Mouse (Mus musculus) liver, embryonic 13.5 days (tissue): ENCODE data around the gene Ttc39b. TPM values are rescaled to one million over a fixed set of nuclear protein-coding genes. Genes with fewer than 3 reads are reported as not detected.

Experiments
- ATAC-seq: fragments of 200-750 bp; cut with Nextera tagmentation; 2 replicates; pipeline ENCODE4 v1.8.0; 2017; ENCODE audit warnings: low read depth, mild to moderate bottlenecking, moderate number of reproducible peaks, moderate library complexity
- DNase-seq: peaks from one replicate; pipeline ENCODE4 v3.0.0; 2022
- H3K27ac ChIP-seq: fragments of 300-500 bp; sonication (generic); 2 replicates; pipeline ENCODE4 v1.5.1; 2015; ENCODE audit warnings: moderate library complexity, mild to moderate bottlenecking, inconsistent platforms
- H3K27me3 ChIP-seq: fragments of 300-500 bp; sonication (generic); 2 replicates; pipeline ENCODE4 v1.6.1; 2015; ENCODE audit warnings: mild to moderate bottlenecking, inconsistent platforms
- H3K36me3 ChIP-seq: fragments of 300-500 bp; sonication (generic); 2 replicates; pipeline ENCODE4 v1.6.1; 2015; ENCODE audit warnings: mild to moderate bottlenecking, inconsistent platforms
- H3K4me1 ChIP-seq: fragments of 300-500 bp; sonication (generic); replicated peaks from 2 replicates; pipeline ENCODE4 v1.6.1; 2015; ENCODE audit warnings: inconsistent platforms
- H3K4me2 ChIP-seq: fragments of 300-500 bp; sonication (generic); 2 replicates; pipeline ENCODE4 v1.6.1; 2015; ENCODE audit warnings: inconsistent platforms, mild to moderate bottlenecking, moderate library complexity
- H3K4me3 ChIP-seq: fragments of 300-500 bp; sonication (generic); replicated peaks from 2 replicates; pipeline ENCODE4 v1.5.1; 2015; ENCODE audit warnings: mild to moderate bottlenecking, inconsistent platforms
- H3K9ac ChIP-seq: fragments of 300-500 bp; sonication (generic); 2 replicates; pipeline ENCODE4 v1.6.1; 2015; ENCODE audit warnings: mild to moderate bottlenecking, inconsistent platforms
- H3K9me3 ChIP-seq: fragments of 300-500 bp; sonication (generic); replicated peaks from 2 replicates; pipeline ENCODE4 v1.6.1; 2016; ENCODE audit warnings: inconsistent platforms
- whole genome bisulfite sequencing: fragments of 180-500 bp; shearing (Covaris S2); methylation state at CpG from one replicate; pipeline ENCODE4 v1.1.7; 2015; ENCODE audit not compliant: insufficient replicate concordance; 5-methylcytosine and 5-hydroxymethylcytosine counted together
- polyA plus RNA-seq: library from polyadenylated mRNA; unstranded; fragments of >200 nt; fragmentation: Nextera tagmentation; extraction: Ambion mirVana; gene quantifications from 2 replicates; pipeline ENCODE4 v1.2.1, GENCODE M21; 2015

Gene Ttc39b
- polyA plus RNA-seq, 1 experiment from 2014 or later: 2.8 TPM

GRCm38 (mm10) chr4:83316718-83317117 is 7.3 kb downstream of the Ttc39b start:
- DNase-seq: no peak
- WGBS: 55% methylated on average over 3 of the region's 3 CpGs
- Histone ChIP-seq H3K27me3 (peaks cover 4% of the 10 kb centered on the region), H3K27ac (no peak overlapping the region), H3K9ac (no peak overlapping the region), H3K4me2 (no peak overlapping the region), H3K4me3 (no peak overlapping the region), H3K4me1 (peaks cover 22% of the 10 kb centered on the region), H3K36me3 (no peaks in the 10 kb centered on the region), H3K9me3 (no peaks in the 10 kb centered on the region)
- no peak for ATAC-seq

- Histone ChIP-seq H3K4me1 (peaks cover 22% of the 10 kb centered on the region), H3K4me2 (peak overlapping the region; percentile 67), H3K9me3 (no peaks in the 10 kb centered on the region), H3K27ac (peak overlapping the region; percentile 1; the same call in 1 of the 2 replicates), H3K36me3 (no peaks in the 10 kb centered on the region), H3K4me3 (peak overlapping the region; percentile 52; the same call in 1 of the 2 replicates), H3K9ac (peak overlapping the region; percentile 67; the same call in 1 of the 2 replicates), H3K27me3 (no peaks in the 10 kb centered on the region)
- no peak for DNase-seq
- WGBS: 66% methylated on average over 4 of the region's 4 CpGs
- no peak; the same call in 1 of the 2 replicates for ATAC-seq
Observed at GRCm38 (mm10) chr4:83315930-83316329, 8.1 kb downstream of the Ttc39b start.

GRCm38 (mm10) chr4:83314922-83315881 is 8.9 kb downstream of the Ttc39b start:
- H3K27ac ChIP-seq: peak overlapping the region; percentile 1
- no peaks in the 10 kb centered on the region for H3K36me3 ChIP-seq
- DNase-seq (no peak), ATAC-seq (peak; percentile 64)
- H3K27me3 ChIP-seq: no peaks in the 10 kb centered on the region
- 25% methylated on average over 13 of the region's 13 CpGs for WGBS
- peak overlapping the region; percentile 67 for H3K9ac ChIP-seq
- H3K4me1 ChIP-seq: peaks cover 22% of the 10 kb centered on the region
- H3K9me3 ChIP-seq: no peaks in the 10 kb centered on the region
- peak overlapping the region; percentile 67 for H3K4me2 ChIP-seq
- H3K4me3 ChIP-seq: peak overlapping the region; percentile 52

- Histone ChIP-seq H3K27ac (no peak overlapping the region), H3K4me2 (peak overlapping the region; percentile 67; the same call in 1 of the 2 replicates), H3K9me3 (no peaks in the 10 kb centered on the region), H3K27me3 (no peaks in the 10 kb centered on the region), H3K4me1 (peaks cover 22% of the 10 kb centered on the region), H3K36me3 (no peaks in the 10 kb centered on the region), H3K4me3 (no peak overlapping the region), H3K9ac (0 out of 2 replicates have a peak overlapping the region, but pooled peaks have one; percentile 67)
- WGBS: 81% methylated on average over 7 of the region's 7 CpGs
- DNase-seq: no peak
- ATAC-seq: no peak
Observed at GRCm38 (mm10) chr4:83314261-83314793, 9.7 kb downstream of the Ttc39b start.

- H3K4me1 ChIP-seq: peaks cover 22% of the 10 kb centered on the region
- 58% methylated on average over 4 of the region's 4 CpGs for WGBS
- DNase-seq (no peak), ATAC-seq (no peak)
- H3K4me2 ChIP-seq: no peak overlapping the region
- no peak overlapping the region for H3K27ac ChIP-seq
- H3K27me3 ChIP-seq: no peaks in the 10 kb centered on the region
- no peak overlapping the region for H3K4me3 ChIP-seq
- H3K9ac ChIP-seq: no peak overlapping the region
- H3K36me3 ChIP-seq: no peaks in the 10 kb centered on the region
- no peaks in the 10 kb centered on the region for H3K9me3 ChIP-seq
Observed at GRCm38 (mm10) chr4:83312336-83312735, 11.7 kb downstream of the Ttc39b start.

- DNase-seq: no peak
- Histone ChIP-seq H3K27me3 (no peaks in the 10 kb centered on the region), H3K4me1 (peaks cover 15% of the 10 kb centered on the region), H3K27ac (no peak overlapping the region), H3K9me3 (no peaks in the 10 kb centered on the region), H3K4me2 (no peak overlapping the region), H3K36me3 (no peaks in the 10 kb centered on the region), H3K9ac (no peak overlapping the region), H3K4me3 (no peak overlapping the region)
- no peak for ATAC-seq
- 76% methylated on average over 8 of the region's 8 CpGs for WGBS
Observed at GRCm38 (mm10) chr4:83311481-83311880, 12.6 kb downstream of the Ttc39b start.

GRCm38 (mm10) chr4:83310990-83311389 is 13.1 kb downstream of the Ttc39b start:
- WGBS: 72% methylated on average over 10 of the region's 10 CpGs
- ATAC-seq (no peak), DNase-seq (no peak)
- Histone ChIP-seq H3K36me3 (no peaks in the 10 kb centered on the region), H3K9me3 (no peaks in the 10 kb centered on the region), H3K27ac (no peak overlapping the region), H3K27me3 (no peaks in the 10 kb centered on the region), H3K4me1 (peaks cover 12% of the 10 kb centered on the region), H3K4me3 (no peak overlapping the region), H3K9ac (no peak overlapping the region), H3K4me2 (no peak overlapping the region)

- Histone ChIP-seq H3K36me3 (no peaks in the 10 kb centered on the region), H3K4me1 (no peaks in the 10 kb centered on the region), H3K4me3 (no peak overlapping the region), H3K4me2 (no peak overlapping the region), H3K9ac (no peak overlapping the region), H3K27me3 (no peaks in the 10 kb centered on the region), H3K27ac (no peak overlapping the region), H3K9me3 (no peaks in the 10 kb centered on the region)
- 46% methylated on average over 3 of the region's 3 CpGs for WGBS
- no peak for DNase-seq
- no peak for ATAC-seq
Observed at GRCm38 (mm10) chr4:83308914-83309313, 15.1 kb downstream of the Ttc39b start.

GRCm38 (mm10) chr4:83307686-83308469 is 16.2 kb downstream of the Ttc39b start:
- Histone ChIP-seq H3K27me3 (no peaks in the 10 kb centered on the region), H3K36me3 (no peaks in the 10 kb centered on the region), H3K9ac (no peak overlapping the region), H3K9me3 (no peaks in the 10 kb centered on the region), H3K4me2 (no peak overlapping the region), H3K4me1 (0 out of 2 replicates have a peak, but pooled peaks cover 2% of the 10 kb centered on the region), H3K4me3 (no peak overlapping the region), H3K27ac (no peak overlapping the region)
- 55% methylated on average over 12 of the region's 12 CpGs for WGBS
- DNase-seq (no peak), ATAC-seq (no peak)

- DNase-seq (no peak), ATAC-seq (no peak)
- H3K4me1 ChIP-seq: 0 out of 2 replicates have a peak, but pooled peaks cover 2% of the 10 kb centered on the region
- H3K27ac ChIP-seq: no peak overlapping the region
- 64% methylated on average over 7 of the region's 7 CpGs for WGBS
- no peaks in the 10 kb centered on the region for H3K27me3 ChIP-seq
- no peak overlapping the region for H3K9ac ChIP-seq
- no peak overlapping the region for H3K4me2 ChIP-seq
- H3K9me3 ChIP-seq: no peaks in the 10 kb centered on the region
- no peak overlapping the region for H3K4me3 ChIP-seq
- no peaks in the 10 kb centered on the region for H3K36me3 ChIP-seq
Observed at GRCm38 (mm10) chr4:83306879-83307278, 17.2 kb downstream of the Ttc39b start.

GRCm38 (mm10) chr4:83305099-83305498 is 19.0 kb downstream of the Ttc39b start:
- DNase-seq (no peak), ATAC-seq (no peak)
- no peak overlapping the region for H3K27ac ChIP-seq
- no peaks in the 10 kb centered on the region for H3K27me3 ChIP-seq
- H3K9ac ChIP-seq: no peak overlapping the region
- no peaks in the 10 kb centered on the region for H3K9me3 ChIP-seq
- no peaks in the 10 kb centered on the region for H3K36me3 ChIP-seq
- 0 out of 2 replicates have a peak, but pooled peaks cover 2% of the 10 kb centered on the region for H3K4me1 ChIP-seq
- no peak overlapping the region for H3K4me3 ChIP-seq
- 59% methylated on average over 2 of the region's 2 CpGs for WGBS
- no peak overlapping the region for H3K4me2 ChIP-seq
